Mouse (Mus musculus): ENCODE data around the gene Plxna3. TPM values are rescaled to one million over a fixed set of nuclear protein-coding genes. Genes with fewer than 3 reads are reported as not detected.
"Not testable (repeated sequence)": the region's sequence is repeated elsewhere in the genome, so short reads cannot be mapped to it uniquely, and the experiment has no call there.

The Plxna3 gene
- polyA plus RNA-seq, 1 experiment from 2014 or later, result 11.9 TPM

- no peak for ATAC-seq (ENCODE audit: insufficient read depth)
- no peak for TF ChIP-seq CTCF (IDR thresholded peaks at IDR 0.05; ENCODE audit: low read depth)
- H3K4me3 ChIP-seq (ENCODE audit: low read depth, low read length), result peak overlapping the region; percentile 48
- H3K9ac ChIP-seq, result peak overlapping the region; percentile 56; the same call in 1 of the 2 replicates
- no peaks in the 10 kb centered on the region for H3K9me3 ChIP-seq (ENCODE audit: low read depth, low read length)
- H3K4me1 ChIP-seq (ENCODE audit: insufficient read depth), result no peaks in the 10 kb centered on the region
- 27% methylated on average over 2 of the region's 2 CpGs for WGBS
- H3K27ac ChIP-seq (ENCODE audit: low read depth), result no peak overlapping the region; the same call in 1 of the 2 replicates
- H3K36me3 ChIP-seq (ENCODE audit: insufficient read depth), result 0 out of 2 replicates have a peak, but pooled peaks cover 13% of the 10 kb centered on the region
- no peak for DNase-seq
- no peaks in the 10 kb centered on the region for H3K27me3 ChIP-seq (ENCODE audit: insufficient read depth, low read length)
- peak overlapping the region; percentile 69 for H3K4me2 ChIP-seq
Observed at GRCm38 (mm10) chrX:74330166-74330930, 1.5 kb downstream of the Plxna3 start.

- TF ChIP-seq CTCF (IDR thresholded peaks at IDR 0.05; ENCODE audit: low read depth), result no peak
- peak; percentile 4 for DNase-seq
- WGBS, result 20% methylated on average over 13 of the region's 13 CpGs
- H3K4me2 ChIP-seq, result peak overlapping the region; percentile 67
- H3K4me3 ChIP-seq (ENCODE audit: low read depth, low read length), result peak overlapping the region; percentile 47
- H3K27me3 ChIP-seq (ENCODE audit: insufficient read depth, low read length), result no peaks in the 10 kb centered on the region
- no peaks in the 10 kb centered on the region for H3K9me3 ChIP-seq (ENCODE audit: low read depth, low read length)
- no peak overlapping the region for H3K27ac ChIP-seq (ENCODE audit: low read depth)
- H3K36me3 ChIP-seq (ENCODE audit: insufficient read depth), result no peaks in the 10 kb centered on the region
- no peaks in the 10 kb centered on the region for H3K4me1 ChIP-seq (ENCODE audit: insufficient read depth)
- peak overlapping the region; percentile 48 for H3K9ac ChIP-seq
- peak; percentile 72 for ATAC-seq (ENCODE audit: insufficient read depth)
Observed at GRCm38 (mm10) chrX:74352645-74353466, 24.0 kb downstream of the Plxna3 start.

GRCm38 (mm10) chrX:74353467-74353770 lies 24.6 kb downstream of the Plxna3 start, which contains the start of gene Lage3:
Gene Lage3 (minus strand): TSS chrX:74353618.
- ATAC-seq (ENCODE audit: insufficient read depth) (peak; percentile 89), DNase-seq (peak; percentile 87)
- Histone ChIP-seq H3K36me3 (ENCODE audit: insufficient read depth) (no peaks in the 10 kb centered on the region), H3K4me2 (peak within 1 kb of the TSS; percentile 67), H3K4me3 (ENCODE audit: low read depth, low read length) (peak within 1 kb of the TSS; percentile 47), H3K4me1 (ENCODE audit: insufficient read depth) (no peaks in the 10 kb centered on the region), H3K9me3 (ENCODE audit: low read depth, low read length) (no peaks in the 10 kb centered on the region), H3K27ac (ENCODE audit: low read depth) (no peak within 1 kb of the TSS), H3K9ac (peak within 1 kb of the TSS; percentile 48), H3K27me3 (ENCODE audit: insufficient read depth, low read length) (no peaks in the 10 kb centered on the region)
- no peak for TF ChIP-seq CTCF (IDR thresholded peaks at IDR 0.05; ENCODE audit: low read depth)
- WGBS, result 27% methylated on average over 11 of the region's 22 CpGs

GRCm38 (mm10) chrX:74357069-74357468 lies 28.2 kb downstream of the Plxna3 start:
- H3K27ac ChIP-seq (ENCODE audit: low read depth); ATAC-seq (ENCODE audit: insufficient read depth); H3K4me2 ChIP-seq; DNase-seq; H3K36me3 ChIP-seq (ENCODE audit: insufficient read depth); H3K9me3 ChIP-seq (ENCODE audit: low read depth, low read length); H3K9ac ChIP-seq; H3K4me1 ChIP-seq (ENCODE audit: insufficient read depth); H3K27me3 ChIP-seq (ENCODE audit: insufficient read depth, low read length); H3K4me3 ChIP-seq (ENCODE audit: low read depth, low read length): not testable (repeated sequence)
- 77% methylated on average over 3 of the region's 3 CpGs for WGBS

GRCm38 (mm10) chrX:74359171-74359570 lies 30.3 kb downstream of the Plxna3 start:
- no peaks in the 10 kb centered on the region for H3K9me3 ChIP-seq (ENCODE audit: low read depth, low read length)
- no peak overlapping the region for H3K9ac ChIP-seq
- DNase-seq (peak; percentile 30), ATAC-seq (ENCODE audit: insufficient read depth) (no peak)
- no peaks in the 10 kb centered on the region for H3K27me3 ChIP-seq (ENCODE audit: insufficient read depth, low read length)
- 36% methylated on average over 11 of the region's 11 CpGs for WGBS
- no peak for TF ChIP-seq CTCF (IDR thresholded peaks at IDR 0.05; ENCODE audit: low read depth)
- no peaks in the 10 kb centered on the region for H3K4me1 ChIP-seq (ENCODE audit: insufficient read depth)
- no peak overlapping the region for H3K4me2 ChIP-seq
- H3K4me3 ChIP-seq (ENCODE audit: low read depth, low read length), result no peak overlapping the region
- no peaks in the 10 kb centered on the region for H3K36me3 ChIP-seq (ENCODE audit: insufficient read depth)
- no peak overlapping the region for H3K27ac ChIP-seq (ENCODE audit: low read depth)

GRCm38 (mm10) chrX:74367512-74367911 lies 38.6 kb downstream of the Plxna3 start:
- H3K4me1 ChIP-seq (ENCODE audit: insufficient read depth), result no peaks in the 10 kb centered on the region
- H3K9ac ChIP-seq, result peak overlapping the region; percentile 77
- H3K27me3 ChIP-seq (ENCODE audit: insufficient read depth, low read length), result no peaks in the 10 kb centered on the region
- ATAC-seq (ENCODE audit: insufficient read depth) (no peak), DNase-seq (no peak)
- no peak overlapping the region for H3K27ac ChIP-seq (ENCODE audit: low read depth)
- TF ChIP-seq CTCF (IDR thresholded peaks at IDR 0.05; ENCODE audit: low read depth), result no peak
- 57% methylated on average over 10 of the region's 10 CpGs for WGBS
- peak overlapping the region; percentile 57 for H3K4me3 ChIP-seq (ENCODE audit: low read depth, low read length)
- no peaks in the 10 kb centered on the region for H3K9me3 ChIP-seq (ENCODE audit: low read depth, low read length)
- peak overlapping the region; percentile 59 for H3K4me2 ChIP-seq
- no peaks in the 10 kb centered on the region for H3K36me3 ChIP-seq (ENCODE audit: insufficient read depth)

Data from lung, embryonic 14.5 days (tissue).